Mouse (Mus musculus): ENCODE results near the gene Rnf181.

GRCm38 (mm10) chr6:72389941-72390771 is 23.4 kb upstream of the Rnf181 start, which contains the start of gene Vamp8:
- TF ChIP-seq POLR2A (IDR thresholded peaks at IDR 0.05; ENCODE audit: low read depth, low read length) (peak; percentile 65), CTCF (IDR thresholded peaks at IDR 0.05; ENCODE audit: extremely low read depth, insufficient read depth, insufficient read length, insufficient replicate concordance) (peak; percentile 4; the same call in 1 of the 2 replicates)

Measured in spleen, adult 2 months (tissue).